In genomic region chr1:161452250-161452649, GRCm38 (mm10) we compare ENCODE assay signal across 26 mouse cellular contexts. TPM values are rescaled to one million over a fixed set of nuclear protein-coding genes. Genes with fewer than 3 reads are reported as not detected.
"Had no signal": no experiment of that assay in that cellular context is flagged by ENCODE, and none has a peak within 500 bp of the region (broad histone marks: within the 10 kb centered on the region; RNA-seq: fewer than 3 reads in every experiment).

No protein-coding gene starts in this region.

- H3K27me3 ChIP-seq: liver, embryonic 13.5 days had no signal

- H3K9ac ChIP-seq: liver, embryonic 13.5 days had no signal

- H3K9me3 ChIP-seq: liver, embryonic 13.5 days had no signal

- H3K4me2 ChIP-seq: liver, embryonic 13.5 days; midbrain, embryonic 11.5 days had no signal

- H3K4me3 ChIP-seq: layer of hippocampus, adult 2 months; liver, embryonic 13.5 days had no signal

- ATAC-seq: inflammation-experienced regulatory T-cells, adult 6 months; intestine, embryonic 16.5 days had no signal

- H3K27ac ChIP-seq: layer of hippocampus, adult 2 months; liver, embryonic 13.5 days had no signal

- H3K4me1 ChIP-seq: liver, embryonic 13.5 days had no signal

- H3K36me3 ChIP-seq: liver, embryonic 13.5 days had no signal

- DNase-seq: kidney, adult 18-20 months; kidney, adult 9 months; kidney, postnatal 14 days; kidney, postnatal 4 days; layer of hippocampus, adult 9-11 months; liver, embryonic 13.5 days; lung, postnatal 14 days; lung, postnatal 4 days; midbrain, embryonic 14.5 days; thymus, postnatal 25 days had no signal

RNA-seq across cellular contexts. Expression of gene Tnfsf18, which starts 42.2 kb away (rescaled TPM):
- total RNA-seq: layer of hippocampus, adult 2 months; layer of hippocampus, postnatal 25 days; left cerebral cortex, adult 8-10 months; left cerebral cortex, postnatal 25 days; liver, adult 2 months; megakaryocyte progenitor cell, adult 5-6 weeks; megakaryocyte-erythroid progenitor cell, adult 5-6 weeks; midbrain, postnatal 0 days had no signal
- polyA plus RNA-seq: inflammation-experienced regulatory T-cells, adult 6 months; intestine, embryonic 16.5 days; kidney, embryonic 16.5 days; limb, embryonic 11.5 days; liver, adult 2 months; liver, embryonic 13.5 days; midbrain, embryonic 14.5 days; midbrain, postnatal 0 days; neural tube, embryonic 11.5 days; neural tube, embryonic 14.5 days; small intestine, adult 2 months had no signal

RNA-seq across cellular contexts. Expression of gene Tnfsf4, which starts 57.0 kb away (rescaled TPM):
- total RNA-seq: layer of hippocampus, adult 2 months; layer of hippocampus, postnatal 25 days; left cerebral cortex, adult 8-10 months; left cerebral cortex, postnatal 25 days; liver, adult 2 months; midbrain, postnatal 0 days had no signal
- polyA plus RNA-seq: intestine, embryonic 16.5 days; kidney, embryonic 16.5 days; liver, adult 2 months; midbrain, embryonic 14.5 days; midbrain, postnatal 0 days; neural tube, embryonic 11.5 days; neural tube, embryonic 14.5 days; small intestine, adult 2 months had no signal
